ENCODE assay signal across 20 mouse cellular contexts in the genomic region with DNA sequence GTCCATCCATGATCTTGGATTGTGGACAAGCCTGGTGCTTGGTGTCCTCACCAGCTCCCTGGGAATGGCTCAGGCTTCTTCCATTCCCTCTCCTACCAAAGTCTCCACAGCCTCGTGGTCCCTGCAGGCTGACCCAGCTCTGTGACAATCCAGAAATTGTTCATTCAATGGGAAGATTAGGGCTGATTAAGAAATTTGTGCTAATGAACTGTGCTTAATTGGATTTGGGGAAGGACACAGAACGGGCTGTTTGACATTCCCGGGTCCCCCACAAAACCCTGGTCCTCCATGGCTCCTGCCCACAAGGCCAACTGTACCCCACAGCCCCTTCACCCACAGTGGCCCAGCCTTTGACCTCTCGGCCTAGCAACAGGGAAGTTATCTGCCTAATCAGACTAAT. TPM values are rescaled to one million over a fixed set of nuclear protein-coding genes. Genes with fewer than 3 reads are reported as not detected.
"Had no signal": no experiment of that assay in that cellular context is flagged by ENCODE, and none has a peak within 500 bp of the region (broad histone marks: within the 10 kb centered on the region; RNA-seq: fewer than 3 reads in every experiment).

No protein-coding gene starts in this region.

- H3K4me2 ChIP-seq: liver, embryonic 15.5 days; lung, embryonic 15.5 days; midbrain, embryonic 11.5 days; midbrain, embryonic 13.5 days; midbrain, embryonic 15.5 days; neural tube, embryonic 12.5 days; stomach, embryonic 15.5 days had no signal

- H3K9ac ChIP-seq: liver, embryonic 15.5 days; liver, postnatal 0 days; lung, embryonic 15.5 days; midbrain, embryonic 13.5 days; midbrain, embryonic 15.5 days; neural tube, embryonic 12.5 days; stomach, embryonic 15.5 days had no signal

- H3K9me3 ChIP-seq: liver, embryonic 15.5 days; lung, embryonic 15.5 days; midbrain, embryonic 13.5 days; midbrain, embryonic 15.5 days; neural tube, embryonic 12.5 days; stomach, embryonic 15.5 days had no signal

- DNase-seq: liver, postnatal 0 days; lung, adult 2 months; lung, postnatal 14 days; lung, postnatal 36 days; right cerebral cortex, postnatal 14 days; thymus, adult 2 months; thymus, postnatal 25 days; thymus, postnatal 4 days had no signal

- H3K27me3 ChIP-seq: liver, embryonic 15.5 days; lung, embryonic 15.5 days; midbrain, embryonic 13.5 days; midbrain, embryonic 15.5 days; neural tube, embryonic 12.5 days; stomach, embryonic 15.5 days had no signal

- H3K4me1 ChIP-seq: liver, embryonic 15.5 days; lung, embryonic 15.5 days; midbrain, embryonic 15.5 days; neural tube, embryonic 12.5 days; stomach, embryonic 15.5 days had no signal

- ATAC-seq: liver, postnatal 0 days; lung, postnatal 0 days; midbrain, embryonic 13.5 days; midbrain, embryonic 15.5 days had no signal

- H3K36me3 ChIP-seq: liver, embryonic 15.5 days; lung, embryonic 15.5 days; midbrain, embryonic 13.5 days; midbrain, embryonic 15.5 days; neural tube, embryonic 12.5 days; stomach, embryonic 15.5 days had no signal

- H3K27ac ChIP-seq: liver, embryonic 15.5 days; lung, embryonic 15.5 days; macrophage; midbrain, embryonic 13.5 days; midbrain, embryonic 15.5 days; neural tube, embryonic 12.5 days; stomach, embryonic 15.5 days; stomach, postnatal 0 days had no signal

- H3K4me3 ChIP-seq: liver, embryonic 15.5 days; lung, embryonic 15.5 days; megakaryocyte, embryonic 14.5 days; midbrain, embryonic 13.5 days; midbrain, embryonic 15.5 days; neural tube, embryonic 12.5 days; stomach, embryonic 15.5 days had no signal

RNA-seq across cellular contexts. Expression of gene Lmo1, which starts 32.8 kb away (rescaled TPM):
- total RNA-seq: neutrophil, adult 5-6 weeks had no signal
- polyA plus RNA-seq: macrophage had no signal
